Mouse (Mus musculus) small intestine, adult 2 months (tissue): ENCODE data around the gene Tnfrsf13c.

Source experiments
- CTCF ChIP-seq: fragments of 200-500 bp; IDR thresholded peaks from 2 replicates; pipeline ENCODE4 v1.5.1; 2012; ENCODE audit warnings: low read depth, mild to moderate bottlenecking, control low read depth, inconsistent platforms, low read length, moderate library complexity, mixed read lengths; ENCODE audit not compliant: insufficient replicate concordance, insufficient read length; ENCODE audit errors: extremely low read depth
- POLR2A ChIP-seq: fragments of 200-500 bp; IDR thresholded peaks from 2 replicates; pipeline ENCODE4 v1.6.1; 2012; ENCODE audit warnings: low read depth, mild to moderate bottlenecking, control low read depth, inconsistent platforms, low read length, moderate library complexity

GRCm38 (mm10) chr15:82186131-82186530 is 38.0 kb downstream of the Tnfrsf13c start:
- TF ChIP-seq CTCF: no peak
- no peak for TF ChIP-seq POLR2A
